ENCODE assay signal across 42 mouse cellular contexts in genomic region chr13:92330621-92331020, GRCm38 (mm10). TPM values are rescaled to one million over a fixed set of nuclear protein-coding genes. Genes with fewer than 3 reads are reported as not detected.
"Had no signal": no experiment of that assay in that cellular context is flagged by ENCODE, and none has a peak within 500 bp of the region (broad histone marks: within the 10 kb centered on the region; RNA-seq: fewer than 3 reads in every experiment).

No protein-coding gene starts in this region.

- H3K36me3 ChIP-seq: limb, embryonic 15.5 days; lung, embryonic 15.5 days; midbrain, embryonic 15.5 days had no signal

- H3K4me3 ChIP-seq: limb, embryonic 10.5 days; limb, embryonic 12.5 days; limb, embryonic 13.5 days; limb, embryonic 15.5 days; liver, embryonic 12.5 days; liver, embryonic 13.5 days; liver, embryonic 15.5 days; lung, embryonic 15.5 days; megakaryocyte, embryonic 14.5 days; midbrain, embryonic 10.5 days; midbrain, embryonic 12.5 days; midbrain, embryonic 13.5 days; midbrain, embryonic 15.5 days; myocyte; neural tube, embryonic 12.5 days had no signal

- H3K27ac ChIP-seq: limb, embryonic 10.5 days; limb, embryonic 12.5 days; limb, embryonic 13.5 days; limb, embryonic 15.5 days; liver, embryonic 12.5 days; liver, embryonic 13.5 days; liver, embryonic 14.5 days; liver, embryonic 15.5 days; lung, embryonic 15.5 days; macrophage; midbrain, embryonic 10.5 days; midbrain, embryonic 12.5 days; midbrain, embryonic 13.5 days; midbrain, embryonic 15.5 days; neural tube, embryonic 12.5 days had no signal

- H3K9ac ChIP-seq: limb, embryonic 12.5 days; limb, embryonic 13.5 days; limb, embryonic 15.5 days; liver, embryonic 12.5 days; liver, embryonic 13.5 days; liver, embryonic 14.5 days; liver, embryonic 15.5 days; liver, postnatal 0 days; lung, embryonic 14.5 days; lung, embryonic 15.5 days; midbrain, embryonic 12.5 days; midbrain, embryonic 13.5 days; midbrain, embryonic 15.5 days; neural tube, embryonic 12.5 days had no signal

- DNase-seq: left cerebral cortex, postnatal 4 days; liver; liver, embryonic 13.5 days; liver, postnatal 0 days; lung, adult 18-20 months; lung, adult 2 months; lung, embryonic 14.5 days; lung, postnatal 10 days; lung, postnatal 14 days; lung, postnatal 36 days; lung, postnatal 4 days; midbrain, embryonic 14.5 days had no signal

- H3K27me3 ChIP-seq: limb, embryonic 12.5 days; limb, embryonic 13.5 days; limb, embryonic 15.5 days; liver, embryonic 12.5 days; liver, embryonic 13.5 days; liver, embryonic 15.5 days; lung, embryonic 15.5 days; megakaryocyte, embryonic 14.5 days; midbrain, embryonic 12.5 days; midbrain, embryonic 13.5 days; midbrain, embryonic 15.5 days; neural tube, embryonic 12.5 days had no signal

- ATAC-seq: liver, embryonic 12.5 days; liver, postnatal 0 days; lung, postnatal 0 days; midbrain, embryonic 13.5 days; midbrain, embryonic 15.5 days; midbrain, embryonic 16.5 days had no signal

- H3K9me3 ChIP-seq: limb, embryonic 10.5 days; limb, embryonic 12.5 days; limb, embryonic 13.5 days; limb, embryonic 15.5 days; liver, embryonic 12.5 days; liver, embryonic 13.5 days; liver, embryonic 15.5 days; lung, embryonic 15.5 days; megakaryocyte, embryonic 14.5 days; midbrain, embryonic 10.5 days; midbrain, embryonic 12.5 days; midbrain, embryonic 13.5 days; midbrain, embryonic 15.5 days; neural tube, embryonic 12.5 days had no signal

- H3K4me1 ChIP-seq: limb, embryonic 10.5 days; limb, embryonic 12.5 days; limb, embryonic 13.5 days; limb, embryonic 15.5 days; lung, embryonic 15.5 days; midbrain, embryonic 10.5 days; midbrain, embryonic 12.5 days; midbrain, embryonic 13.5 days; midbrain, embryonic 15.5 days; neural tube, embryonic 12.5 days had no signal

- H3K4me2 ChIP-seq: limb, embryonic 12.5 days; limb, embryonic 13.5 days; limb, embryonic 15.5 days; liver, embryonic 11.5 days; liver, embryonic 12.5 days; liver, embryonic 13.5 days; liver, embryonic 15.5 days; lung, embryonic 14.5 days; lung, embryonic 15.5 days; midbrain, embryonic 11.5 days; midbrain, embryonic 12.5 days; midbrain, embryonic 13.5 days; midbrain, embryonic 15.5 days; neural tube, embryonic 12.5 days had no signal

RNA-seq across cellular contexts. Expression of gene Gm20379, which starts 24.8 kb away (rescaled TPM):
- total RNA-seq: left cerebral cortex, postnatal 10 days; left cerebral cortex, postnatal 14 days; left cerebral cortex, postnatal 25 days; left cerebral cortex, postnatal 36 days; left cerebral cortex, postnatal 4 days; liver, adult 2 months; megakaryocyte progenitor cell, adult 5-6 weeks; megakaryocyte, adult 5-6 weeks; megakaryocyte-erythroid progenitor cell, adult 5-6 weeks; midbrain, postnatal 0 days; monocyte, adult 5-6 weeks had no signal
- polyA plus RNA-seq: liver, adult 2 months; lung, adult 2 months; macrophage; myocyte had no signal
